Mouse (Mus musculus) intestine, embryonic 14.5 days (tissue): ENCODE data around the gene Asic2. TPM values are rescaled to one million over a fixed set of nuclear protein-coding genes. Genes with fewer than 3 reads are reported as not detected.

ENCODE experiments used
- ATAC-seq: fragments of 200-750 bp; cut with Nextera tagmentation; replicated peaks from 2 replicates; pipeline ENCODE4 v1.8.0; 2017; ENCODE audit warnings: low read depth, moderate number of reproducible peaks, moderate TSS enrichment, moderate library complexity; ENCODE audit not compliant: low FRiP score, low TSS enrichment
- DNase-seq: peaks from one replicate; pipeline ENCODE4 v3.0.0-alpha.2; 2018; ENCODE audit warnings: low spot score
- H3K27ac ChIP-seq: fragments of 300-500 bp; sonication (generic); 2 replicates; pipeline ENCODE4 v1.5.1; 2014; ENCODE audit warnings: low read depth, mild to moderate bottlenecking, control low read depth
- H3K27me3 ChIP-seq: fragments of 300-500 bp; sonication (generic); replicated peaks from 2 replicates; pipeline ENCODE4 v1.6.1; 2014; ENCODE audit warnings: low read length, control low read depth; ENCODE audit not compliant: control insufficient read depth, insufficient read depth
- H3K36me3 ChIP-seq: fragments of 300-500 bp; sonication (generic); 2 replicates; pipeline ENCODE4 v1.6.1; 2014; ENCODE audit warnings: low read length, control low read depth; ENCODE audit not compliant: control insufficient read depth, insufficient read depth
- H3K4me1 ChIP-seq: fragments of 300-500 bp; sonication (generic); replicated peaks from 2 replicates; pipeline ENCODE4 v1.6.1; 2014; ENCODE audit warnings: low read length, control low read depth, mixed read lengths; ENCODE audit not compliant: control insufficient read depth, insufficient read depth
- H3K4me2 ChIP-seq: fragments of 300-500 bp; sonication (generic); 2 replicates; pipeline ENCODE4 v1.6.1; 2014; ENCODE audit warnings: low read length
- H3K4me3 ChIP-seq: fragments of 300-500 bp; sonication (generic); 2 replicates; pipeline ENCODE4 v1.5.1; 2014; ENCODE audit warnings: low read depth, low read length, control low read depth, mixed read lengths
- H3K9ac ChIP-seq: fragments of 300-500 bp; sonication (generic); 2 replicates; pipeline ENCODE4 v1.6.1; 2014; ENCODE audit warnings: mild to moderate bottlenecking, low read length
- H3K9me3 ChIP-seq: fragments of 300-500 bp; sonication (generic); 2 replicates; pipeline ENCODE4 v1.6.1; 2016; ENCODE audit warnings: low read length, control low read depth; ENCODE audit not compliant: control insufficient read depth
- WGBS: fragments of 180-500 bp; shearing (Covaris S2); extraction: QIAGEN DNeasy Blood & Tissue Kit; methylation state at CpG from one replicate; pipeline ENCODE4 v1.1.7; 2014; 5-methylcytosine and 5-hydroxymethylcytosine counted together
- polyA plus RNA-seq: library from polyadenylated mRNA; unstranded; fragments of >200 nt; fragmentation: Nextera tagmentation; extraction: Ambion mirVana; gene quantifications from 2 replicates; pipeline ENCODE4 v1.2.1, GENCODE M21; 2014

Gene Asic2
- polyA plus RNA-seq, 1 experiment from 2014 or later, result 0.22 TPM

DNA sequence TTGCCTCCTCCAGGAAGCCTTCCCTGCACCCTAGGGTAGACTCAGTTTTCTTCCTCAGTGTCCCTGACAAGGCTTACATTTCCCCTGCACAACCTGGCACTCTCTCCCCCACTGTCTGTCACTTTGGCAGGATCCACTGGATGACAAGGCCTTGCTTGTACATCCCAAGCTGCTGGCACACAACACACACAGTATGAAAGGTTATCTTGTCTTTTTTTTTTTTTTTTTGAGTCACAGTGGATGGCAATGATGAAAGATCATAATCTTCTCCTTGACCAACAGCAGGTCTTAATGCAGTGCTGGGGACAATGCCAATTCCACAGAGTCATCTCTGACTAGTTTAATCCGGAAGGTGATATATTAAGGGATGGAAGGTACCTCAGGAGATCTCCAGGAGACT is 30.7 kb downstream of the Asic2 start:
- no peak for DNase-seq
- Histone ChIP-seq H3K9ac (no peak overlapping the region), H3K27me3 (no peaks in the 10 kb centered on the region), H3K36me3 (no peaks in the 10 kb centered on the region), H3K4me2 (no peak overlapping the region), H3K27ac (no peak overlapping the region), H3K4me1 (no peaks in the 10 kb centered on the region), H3K9me3 (no peaks in the 10 kb centered on the region), H3K4me3 (no peak overlapping the region)
- 84% methylated on average over 1 of the region's 1 CpGs for WGBS
- no peak for ATAC-seq

DNA sequence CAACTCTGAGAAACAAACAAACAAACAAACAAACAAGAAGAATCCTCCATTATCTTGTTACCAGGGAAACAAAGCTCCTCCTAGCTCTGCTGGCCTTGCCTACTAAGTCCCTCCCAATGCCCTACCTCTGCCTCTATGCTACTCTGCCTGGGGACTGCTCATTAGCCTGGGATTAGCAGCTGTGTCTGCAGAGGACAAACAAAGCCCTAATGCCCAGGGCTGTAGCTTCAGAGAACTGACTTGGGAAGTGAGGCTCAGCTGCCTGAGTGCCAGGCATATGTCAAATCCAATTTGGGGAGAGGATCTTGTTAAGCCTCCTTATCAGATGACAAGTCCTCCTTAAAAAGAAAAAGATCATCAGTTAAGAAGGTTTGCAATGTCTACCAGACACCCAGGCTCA is 41.9 kb downstream of the Asic2 start:
- Histone ChIP-seq H3K27me3 (no peaks in the 10 kb centered on the region), H3K27ac (no peak overlapping the region), H3K4me2 (no peak overlapping the region), H3K9me3 (no peaks in the 10 kb centered on the region), H3K4me3 (no peak overlapping the region), H3K9ac (no peak overlapping the region), H3K4me1 (no peaks in the 10 kb centered on the region), H3K36me3 (no peaks in the 10 kb centered on the region)
- ATAC-seq (no peak), DNase-seq (no peak)

DNA sequence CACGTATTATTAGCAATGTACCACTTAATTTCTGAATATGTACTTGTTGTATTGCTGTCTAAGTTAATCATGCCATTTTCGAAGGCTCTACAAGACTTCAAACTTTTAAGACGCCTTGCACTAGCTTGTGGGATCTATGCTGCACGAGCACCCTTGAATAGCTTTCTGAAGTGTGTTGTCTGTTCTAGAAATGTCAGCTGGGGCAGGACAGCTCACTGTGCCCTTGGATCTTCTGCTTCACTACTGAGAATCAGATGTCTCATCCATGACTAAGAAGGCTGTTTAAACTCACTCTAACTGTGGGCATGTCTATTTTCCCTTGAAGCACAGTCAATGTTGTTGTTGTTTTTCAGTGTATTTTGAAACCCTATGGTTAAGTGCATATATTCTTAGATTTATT is 44.6 kb downstream of the Asic2 start:
- Histone ChIP-seq H3K27me3 (no peaks in the 10 kb centered on the region), H3K4me3 (no peak overlapping the region), H3K9ac (no peak overlapping the region), H3K27ac (no peak overlapping the region), H3K36me3 (no peaks in the 10 kb centered on the region), H3K9me3 (no peaks in the 10 kb centered on the region), H3K4me2 (no peak overlapping the region), H3K4me1 (no peaks in the 10 kb centered on the region)
- DNase-seq (no peak), ATAC-seq (no peak)
- WGBS, result 84% methylated on average over 4 of the region's 4 CpGs

DNA sequence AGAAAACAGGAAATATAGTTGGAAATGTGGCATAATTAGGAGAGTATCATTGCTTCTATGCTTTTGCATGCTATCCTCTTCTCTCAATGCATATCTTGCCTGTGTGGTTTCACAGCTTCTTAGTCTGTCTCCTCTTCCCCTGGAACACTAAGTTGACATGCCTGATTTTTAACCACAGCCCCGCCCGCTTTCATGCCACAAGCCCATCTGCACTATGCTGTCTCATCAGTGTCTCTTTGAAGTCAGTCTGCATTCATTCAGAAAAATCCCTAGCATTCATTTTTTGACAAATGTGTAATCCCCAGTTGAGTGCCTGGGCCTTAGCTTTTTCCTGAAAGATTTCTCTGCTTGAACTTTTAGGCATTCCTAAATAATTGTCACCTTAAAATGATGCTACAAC is 45.2 kb downstream of the Asic2 start:
- no peaks in the 10 kb centered on the region for H3K4me1 ChIP-seq
- H3K27me3 ChIP-seq, result no peaks in the 10 kb centered on the region
- no peak overlapping the region for H3K9ac ChIP-seq
- ATAC-seq, result no peak
- 91% methylated on average over 2 of the region's 2 CpGs for WGBS
- H3K36me3 ChIP-seq, result no peaks in the 10 kb centered on the region
- no peak overlapping the region for H3K4me2 ChIP-seq
- H3K27ac ChIP-seq, result no peak overlapping the region
- no peak overlapping the region for H3K4me3 ChIP-seq
- no peak for DNase-seq
- no peaks in the 10 kb centered on the region for H3K9me3 ChIP-seq

DNA sequence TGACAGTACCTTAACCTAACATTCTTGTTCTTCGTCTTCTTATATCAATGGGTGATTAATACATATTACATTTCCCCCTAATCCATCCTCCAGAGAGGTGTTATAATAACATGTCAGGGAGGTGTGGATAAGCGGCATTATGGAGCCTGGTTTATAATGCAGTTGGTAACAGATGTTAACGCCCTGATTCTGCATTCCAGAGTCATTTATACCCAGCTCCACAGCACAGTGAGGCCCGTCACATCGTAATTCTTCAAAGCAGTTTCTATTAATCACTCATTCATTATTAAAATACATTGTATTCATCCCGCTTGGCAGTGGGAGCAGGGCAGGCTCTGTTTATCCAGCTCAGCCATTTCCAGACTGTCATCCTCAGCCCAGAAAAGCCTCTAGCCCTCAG is 52.8 kb downstream of the Asic2 start:
- Histone ChIP-seq H3K27me3 (no peaks in the 10 kb centered on the region), H3K4me3 (no peak overlapping the region), H3K9ac (no peak overlapping the region), H3K27ac (no peak overlapping the region), H3K4me2 (no peak overlapping the region), H3K9me3 (no peaks in the 10 kb centered on the region), H3K4me1 (0 out of 2 replicates have a peak, but pooled peaks cover 4% of the 10 kb centered on the region), H3K36me3 (no peaks in the 10 kb centered on the region)
- ATAC-seq, result no peak
- DNase-seq, result no peak
- 24% methylated on average over 6 of the region's 6 CpGs for WGBS

DNA sequence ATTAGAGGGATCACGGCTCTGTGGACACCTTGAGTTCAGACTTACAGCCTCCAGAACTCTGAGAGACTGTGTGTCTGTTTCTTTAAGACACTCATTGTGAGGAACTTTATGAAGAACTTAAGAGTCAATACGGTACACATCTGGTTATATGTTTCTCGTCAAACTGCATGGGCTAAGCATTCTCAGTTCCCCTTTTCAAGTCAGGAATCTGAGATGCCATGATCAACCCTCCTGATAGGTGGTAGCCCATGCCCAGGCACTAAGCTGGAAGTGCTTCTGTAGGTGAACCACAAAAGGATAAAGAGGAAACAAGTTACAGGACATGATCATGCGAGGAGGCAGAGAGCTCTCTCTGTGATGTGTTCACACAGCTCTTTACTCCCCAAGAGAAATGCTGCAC is 55.2 kb downstream of the Asic2 start:
- no peak overlapping the region for H3K4me2 ChIP-seq
- no peaks in the 10 kb centered on the region for H3K27me3 ChIP-seq
- WGBS, result 65% methylated on average over 4 of the region's 4 CpGs
- no peaks in the 10 kb centered on the region for H3K36me3 ChIP-seq
- H3K9me3 ChIP-seq, result no peaks in the 10 kb centered on the region
- H3K4me1 ChIP-seq, result 0 out of 2 replicates have a peak, but pooled peaks cover 4% of the 10 kb centered on the region
- ATAC-seq (no peak), DNase-seq (no peak)
- no peak overlapping the region for H3K27ac ChIP-seq
- H3K4me3 ChIP-seq, result no peak overlapping the region
- no peak overlapping the region for H3K9ac ChIP-seq

DNA sequence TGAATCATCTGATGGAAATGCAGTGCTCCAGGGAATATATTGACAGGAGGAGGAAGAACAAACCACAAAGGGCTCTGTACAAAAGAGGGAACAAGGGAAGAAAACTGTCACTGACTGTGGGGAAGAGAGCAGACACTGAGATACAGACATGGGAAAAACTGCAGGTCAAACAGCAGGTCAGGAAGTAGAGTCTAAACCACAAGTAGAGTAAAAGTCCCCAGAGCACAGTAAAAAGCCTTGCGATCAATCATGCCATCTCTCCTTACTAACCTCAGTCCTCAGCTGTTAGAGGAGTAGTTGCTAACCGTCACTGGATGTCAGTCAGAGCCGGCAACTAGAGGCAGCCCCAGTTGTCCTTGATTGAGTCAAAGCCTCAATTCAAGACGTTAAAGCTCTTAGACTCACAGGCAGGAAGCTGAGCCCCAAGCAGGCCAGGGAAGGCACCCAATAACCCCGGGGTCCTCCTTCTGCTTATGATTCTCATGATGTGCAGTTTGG is 58.8 kb downstream of the Asic2 start:
- Histone ChIP-seq H3K4me1 (no peaks in the 10 kb centered on the region), H3K4me2 (no peak overlapping the region), H3K4me3 (no peak overlapping the region), H3K36me3 (no peaks in the 10 kb centered on the region), H3K27ac (no peak overlapping the region), H3K27me3 (no peaks in the 10 kb centered on the region), H3K9me3 (no peaks in the 10 kb centered on the region), H3K9ac (no peak overlapping the region)
- ATAC-seq (no peak), DNase-seq (no peak)
- 73% methylated on average over 5 of the region's 5 CpGs for WGBS

DNA sequence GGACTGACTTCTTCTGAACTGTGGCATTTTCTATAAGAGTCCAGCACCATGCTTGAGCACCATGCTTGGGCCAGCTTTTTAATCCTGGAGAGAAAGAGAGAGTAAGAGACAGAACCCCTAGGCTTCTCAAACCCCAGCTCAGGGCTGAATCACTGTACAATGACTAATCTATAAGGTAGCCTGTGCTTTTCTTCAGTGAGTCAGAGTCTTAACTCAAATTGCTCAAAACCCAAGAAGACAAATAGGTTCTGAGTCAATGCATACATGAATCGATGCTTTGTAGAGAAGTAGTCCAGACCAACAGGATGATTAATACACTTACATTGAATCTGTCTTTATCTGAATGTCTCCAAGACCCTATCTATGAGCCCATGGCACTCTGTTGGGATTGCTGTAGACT is 59.5 kb downstream of the Asic2 start:
- DNase-seq (no peak), ATAC-seq (no peak)
- Histone ChIP-seq H3K4me2 (no peak overlapping the region), H3K4me1 (no peaks in the 10 kb centered on the region), H3K9ac (no peak overlapping the region), H3K27me3 (no peaks in the 10 kb centered on the region), H3K4me3 (no peak overlapping the region), H3K36me3 (no peaks in the 10 kb centered on the region), H3K9me3 (no peaks in the 10 kb centered on the region), H3K27ac (no peak overlapping the region)
- 90% methylated on average over 1 of the region's 1 CpGs for WGBS

DNA sequence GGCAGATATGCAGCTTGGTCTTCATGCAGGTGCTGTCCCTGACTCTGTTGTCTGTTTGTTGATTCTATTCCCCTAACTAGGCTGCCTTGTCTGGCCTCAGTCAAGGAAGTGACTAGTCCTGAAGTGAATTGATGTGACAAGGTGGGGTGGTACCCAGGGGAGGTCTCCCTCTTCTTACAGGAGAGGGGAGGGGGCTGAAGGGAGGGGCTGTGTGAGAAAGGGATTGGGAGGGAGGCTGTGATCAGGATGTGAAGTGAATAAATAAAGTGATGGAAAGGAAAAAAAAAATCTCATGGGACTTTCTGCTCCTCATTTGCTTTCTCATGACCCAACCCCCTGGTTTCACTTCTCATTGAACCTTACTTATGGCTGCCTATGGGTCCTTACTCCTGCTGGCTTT is 65.9 kb downstream of the Asic2 start:
- no peak for ATAC-seq
- Histone ChIP-seq H3K27ac (no peak overlapping the region), H3K4me1 (no peaks in the 10 kb centered on the region), H3K36me3 (no peaks in the 10 kb centered on the region), H3K9me3 (no peaks in the 10 kb centered on the region), H3K4me3 (no peak overlapping the region), H3K4me2 (no peak overlapping the region), H3K9ac (no peak overlapping the region), H3K27me3 (no peaks in the 10 kb centered on the region)
- DNase-seq, result no peak
